Mouse (Mus musculus) small intestine, adult 2 months (tissue): ENCODE measurements around the gene 4930556J24Rik. TPM values are rescaled to one million over a fixed set of nuclear protein-coding genes. Genes with fewer than 3 reads are reported as not detected.

Experiments used
- H3K27ac ChIP-seq: fragments of 200-500 bp; 2 replicates; pipeline ENCODE4 v1.5.1; 2012; ENCODE audit warnings: low read depth, low read length, control low read depth, inconsistent platforms; ENCODE audit not compliant: insufficient read depth
- H3K27me3 ChIP-seq: fragments of 200-500 bp; 2 replicates; pipeline ENCODE4 v1.6.1; 2012; ENCODE audit warnings: mild to moderate bottlenecking, moderate library complexity, low read length, inconsistent platforms; ENCODE audit not compliant: control insufficient read depth, insufficient read depth
- H3K36me3 ChIP-seq: fragments of 200-500 bp; 2 replicates; pipeline ENCODE4 v1.6.1; 2012; ENCODE audit warnings: mild to moderate bottlenecking, low read length, control low read depth, inconsistent platforms; ENCODE audit not compliant: control insufficient read depth, insufficient read depth
- H3K4me1 ChIP-seq: fragments of 200-500 bp; 2 replicates; pipeline ENCODE4 v1.6.1; 2012; ENCODE audit warnings: low read length, inconsistent platforms, mixed read lengths; ENCODE audit not compliant: control insufficient read depth, insufficient read depth, insufficient read length
- H3K4me3 ChIP-seq: fragments of 200-500 bp; 2 replicates; pipeline ENCODE4 v1.5.1; 2012; ENCODE audit warnings: low read depth, mild to moderate bottlenecking, control low read depth, inconsistent platforms, low read length, moderate library complexity
- CTCF ChIP-seq: fragments of 200-500 bp; IDR thresholded peaks from 2 replicates; pipeline ENCODE4 v1.5.1; 2012; ENCODE audit warnings: low read depth, mild to moderate bottlenecking, control low read depth, inconsistent platforms, low read length, moderate library complexity, mixed read lengths; ENCODE audit not compliant: insufficient replicate concordance, insufficient read length; ENCODE audit errors: extremely low read depth
- POLR2A ChIP-seq: fragments of 200-500 bp; IDR thresholded peaks from 2 replicates; pipeline ENCODE4 v1.6.1; 2012; ENCODE audit warnings: low read depth, mild to moderate bottlenecking, control low read depth, inconsistent platforms, low read length, moderate library complexity
- WGBS: fragments of 180-500 bp; shearing (Covaris S2); methylation state at CpG from one replicate; pipeline ENCODE4 v1.1.7; 2018; 5-methylcytosine and 5-hydroxymethylcytosine counted together
- polyA plus RNA-seq: library from polyadenylated mRNA; depleted of rRNA; stranded (reverse); fragments of >200 nt; gene quantifications from 2 replicates; pipeline ENCODE4 v1.2.3, GENCODE M21; 2012; rRNA removed

Gene 4930556J24Rik
- polyA plus RNA-seq, 1 experiment, result 0.19 TPM

GRCm38 (mm10) chr11:3903046-3903445, 73.5 kb downstream of the 4930556J24Rik start:
- no peak overlapping the region for H3K27ac ChIP-seq
- no peaks in the 10 kb centered on the region for H3K36me3 ChIP-seq
- WGBS, result 29% methylated on average over 5 of the region's 5 CpGs
- no peak overlapping the region for H3K4me3 ChIP-seq
- no peaks in the 10 kb centered on the region for H3K27me3 ChIP-seq
- TF ChIP-seq CTCF, result no peak
- TF ChIP-seq POLR2A, result no peak
- H3K4me1 ChIP-seq, result no peaks in the 10 kb centered on the region

GRCm38 (mm10) chr11:3902516-3902915, 74.1 kb downstream of the 4930556J24Rik start:
- Histone ChIP-seq H3K36me3 (no peaks in the 10 kb centered on the region), H3K4me1 (no peaks in the 10 kb centered on the region), H3K4me3 (no peak overlapping the region), H3K27ac (no peak overlapping the region), H3K27me3 (no peaks in the 10 kb centered on the region)
- TF ChIP-seq POLR2A (no peak), CTCF (no peak)
- 60% methylated on average over 3 of the region's 3 CpGs for WGBS

- Histone ChIP-seq H3K27ac (no peak overlapping the region), H3K36me3 (no peaks in the 10 kb centered on the region), H3K4me3 (no peak overlapping the region), H3K27me3 (no peaks in the 10 kb centered on the region), H3K4me1 (no peaks in the 10 kb centered on the region)
- TF ChIP-seq CTCF (no peak), POLR2A (no peak)
- 37% methylated on average over 6 of the region's 6 CpGs for WGBS
Observed at GRCm38 (mm10) chr11:3900296-3900695, 76.3 kb downstream of the 4930556J24Rik start.

- WGBS, result 35% methylated on average over 1 of the region's 1 CpGs
- Histone ChIP-seq H3K27ac (no peak overlapping the region), H3K27me3 (no peaks in the 10 kb centered on the region), H3K4me3 (no peak overlapping the region), H3K4me1 (no peaks in the 10 kb centered on the region), H3K36me3 (no peaks in the 10 kb centered on the region)
- TF ChIP-seq POLR2A, result no peak
- TF ChIP-seq CTCF, result no peak
Observed at GRCm38 (mm10) chr11:3895933-3896332, 80.6 kb downstream of the 4930556J24Rik start.

GRCm38 (mm10) chr11:3895458-3895857, 81.1 kb downstream of the 4930556J24Rik start:
- TF ChIP-seq CTCF (no peak), POLR2A (no peak)
- Histone ChIP-seq H3K27me3 (no peaks in the 10 kb centered on the region), H3K4me1 (no peaks in the 10 kb centered on the region), H3K27ac (peak overlapping the region; percentile 72), H3K4me3 (peak overlapping the region; percentile 60), H3K36me3 (no peaks in the 10 kb centered on the region)
- under 1% methylated on average over 10 of the region's 10 CpGs for WGBS

GRCm38 (mm10) chr11:3894406-3895281, 81.9 kb downstream of the 4930556J24Rik start, which contains the start of the genes 4921536K21Rik and Dusp18:
Gene 4921536K21Rik (minus strand): TSS chr11:3895098.
Gene Dusp18 (plus strand): TSS chr11:3895240.
- H3K27me3 ChIP-seq, result no peaks in the 10 kb centered on the region
- H3K4me1 ChIP-seq, result no peaks in the 10 kb centered on the region
- no peaks in the 10 kb centered on the region for H3K36me3 ChIP-seq
- no peak for TF ChIP-seq CTCF
- TF ChIP-seq POLR2A, result 0 out of 2 replicates have a peak, but pooled peaks have one; percentile 6
- H3K4me3 ChIP-seq, result peak within 1 kb of the TSS; percentile 60
- WGBS, result 9% methylated on average over 46 of the region's 46 CpGs
- peak within 1 kb of the TSS; percentile 72 for H3K27ac ChIP-seq

- Histone ChIP-seq H3K27me3 (no peaks in the 10 kb centered on the region), H3K4me1 (no peaks in the 10 kb centered on the region), H3K36me3 (no peaks in the 10 kb centered on the region), H3K4me3 (no peak overlapping the region), H3K27ac (no peak overlapping the region)
- TF ChIP-seq POLR2A (no peak), CTCF (no peak)
- 81% methylated on average over 6 of the region's 6 CpGs for WGBS
Observed at GRCm38 (mm10) chr11:3893970-3894369, 82.6 kb downstream of the 4930556J24Rik start.

Other genes with a start within 250 kb of the 4930556J24Rik start
- 0.11 and 0.52 TPM in 2 replicates for gene Osbp2, start 112.9 kb downstream of the 4930556J24Rik start, polyA plus RNA-seq
- 0.06 TPM in 2 replicates for gene 4921536K21Rik, start 81.7 kb downstream of the 4930556J24Rik start, polyA plus RNA-seq
- 1.4 and 2.4 TPM in 2 replicates for gene Dusp18, start 81.5 kb downstream of the 4930556J24Rik start, polyA plus RNA-seq
- 4.7 and 6.5 TPM in 2 replicates for gene Slc35e4, start 62.1 kb downstream of the 4930556J24Rik start, polyA plus RNA-seq
- 187 and 452 TPM in 2 replicates for gene Tcn2, start 44.6 kb downstream of the 4930556J24Rik start, polyA plus RNA-seq
- 11.2 and 17.8 TPM in 2 replicates for gene Pes1, start 12.8 kb downstream of the 4930556J24Rik start, polyA plus RNA-seq
- gene Gal3st1, start 6.9 kb upstream of the 4930556J24Rik start, polyA plus RNA-seq, result 88.7 and 124 TPM in 2 replicates
- 0.05 and 0.42 TPM in 2 replicates for gene Sec14l4, start 54.7 kb upstream of the 4930556J24Rik start, polyA plus RNA-seq
- gene Sec14l3, start 88.1 kb upstream of the 4930556J24Rik start, polyA plus RNA-seq, result not detected in 2 replicates
- 22.4 and 26.6 TPM in 2 replicates for gene Mtfp1, start 118.7 kb upstream of the 4930556J24Rik start, polyA plus RNA-seq
- 23.7 and 84.2 TPM in 2 replicates for gene Sec14l2, start 146.6 kb upstream of the 4930556J24Rik start, polyA plus RNA-seq
- 13.9 and 20.6 TPM in 2 replicates for gene Rnf215, start 158.4 kb upstream of the 4930556J24Rik start, polyA plus RNA-seq
- 2.1 and 2.2 TPM in 2 replicates for gene Ccdc157, start 183.5 kb upstream of the 4930556J24Rik start, polyA plus RNA-seq
- 13.9 and 24.7 TPM in 2 replicates for gene Sf3a1, start 183.6 kb upstream of the 4930556J24Rik start, polyA plus RNA-seq
- 22.3 and 32.0 TPM in 2 replicates for gene Tbc1d10a, start 210.0 kb upstream of the 4930556J24Rik start, polyA plus RNA-seq
- gene Castor1, start 241.4 kb upstream of the 4930556J24Rik start, polyA plus RNA-seq, result 2.6 and 2.7 TPM in 2 replicates